ENCODE assay signal across 8 mouse cellular contexts in genomic region chr3:28265183-28265582, GRCm38 (mm10). TPM values are rescaled to one million over a fixed set of nuclear protein-coding genes. Genes with fewer than 3 reads are reported as not detected.
DNase-seq lines count a peak whose midpoint lies in the region; ATAC-seq and TF ChIP-seq lines count a peak whose summit lies in the region.

No protein-coding gene starts in this region.

- no peak for TF ChIP-seq POLR2A in kidney, adult 2 months (IDR thresholded peaks at IDR 0.05; ENCODE audit: low read depth, low read length)

- no peak for ATAC-seq in kidney, embryonic 14.5 days (ENCODE audit: low FRiP score, low TSS enrichment)
- peak; percentile 29; the same call in 1 of the 2 replicates for ATAC-seq in hindbrain, embryonic 13.5 days (ENCODE audit: low FRiP score)

- H3K9ac ChIP-seq in kidney, embryonic 14.5 days (ENCODE audit: low read depth, low read length) = no peak overlapping the region
- H3K9ac ChIP-seq in hindbrain, embryonic 13.5 days = peak overlapping the region; percentile 98

- WGBS in kidney, embryonic 14.5 days = 43% methylated on average over 4 of the region's 4 CpGs
- 55% methylated on average over 4 of the region's 4 CpGs for WGBS in kidney, adult 2 months
- WGBS in hindbrain, embryonic 13.5 days = 20% methylated on average over 4 of the region's 4 CpGs

- no peak overlapping the region for H3K4me3 ChIP-seq in kidney, embryonic 14.5 days (ENCODE audit: low read length)
- H3K4me3 ChIP-seq in kidney, adult 2 months (ENCODE audit: insufficient read depth, low read depth, low read length) = no peak overlapping the region
- peak overlapping the region; percentile 82 for H3K4me3 ChIP-seq in hindbrain, embryonic 13.5 days

- no peaks in the 10 kb centered on the region for H3K36me3 ChIP-seq in kidney, embryonic 14.5 days (ENCODE audit: control insufficient read depth, insufficient read depth, low read length)
- no peaks in the 10 kb centered on the region for H3K36me3 ChIP-seq in kidney, adult 2 months (ENCODE audit: control insufficient read depth, insufficient read depth, low read length)
- H3K36me3 ChIP-seq in hindbrain, embryonic 13.5 days = no peaks in the 10 kb centered on the region

- H3K27me3 ChIP-seq in kidney, embryonic 14.5 days (ENCODE audit: control insufficient read depth, insufficient read depth, low read length) = no peaks in the 10 kb centered on the region
- H3K27me3 ChIP-seq in kidney, adult 2 months (replicated peaks; ENCODE audit: control insufficient read depth, insufficient read depth, low read length) = no peaks in the 10 kb centered on the region
- H3K27me3 ChIP-seq in hindbrain, embryonic 13.5 days = no peaks in the 10 kb centered on the region

- no peak for TF ChIP-seq CTCF in kidney, adult 2 months (conservative IDR thresholded peaks at IDR 0.05; ENCODE audit: insufficient read depth, insufficient read length, low read depth, low read length)

- H3K4me1 ChIP-seq in kidney, embryonic 14.5 days (ENCODE audit: control insufficient read depth, insufficient read depth, low read length) = peaks cover 6% of the 10 kb centered on the region; the same call in 1 of the 2 replicates
- H3K4me1 ChIP-seq in kidney, adult 2 months (ENCODE audit: control insufficient read depth, insufficient read depth, low read length) = no peaks in the 10 kb centered on the region
- peaks cover 56% of the 10 kb centered on the region for H3K4me1 ChIP-seq in hindbrain, embryonic 13.5 days (replicated peaks)

- no peak overlapping the region for H3K27ac ChIP-seq in kidney, embryonic 14.5 days (ENCODE audit: low read depth, low read length)
- H3K27ac ChIP-seq in kidney, adult 2 months (ENCODE audit: insufficient read depth, low read depth, low read length) = no peak overlapping the region
- peak overlapping the region; percentile 97 for H3K27ac ChIP-seq in hindbrain, embryonic 13.5 days

- no peaks in the 10 kb centered on the region for H3K9me3 ChIP-seq in kidney, embryonic 14.5 days (ENCODE audit: control insufficient read depth, low read length)
- H3K9me3 ChIP-seq in hindbrain, embryonic 13.5 days = no peaks in the 10 kb centered on the region

- DNase-seq in kidney, adult 2 months = no peak
- DNase-seq in cerebellum, adult 9-11 months = peak; percentile 65
- DNase-seq in lung, adult 18-20 months = peak; percentile 16 to 44
- peak; percentile 61 for DNase-seq in retina, embryonic 14.5 days (ENCODE audit: low spot score)
- DNase-seq in urinary bladder, adult 2 months (ENCODE audit: low spot score) = no peak
- DNase-seq in spleen, postnatal 4 days (ENCODE audit: low spot score in 2 of 2) = no peak

- H3K4me2 ChIP-seq in kidney, embryonic 14.5 days (replicated peaks; ENCODE audit: low read depth, low read length) = peak overlapping the region; percentile 97; the same call in 1 of the 2 replicates
- peak overlapping the region; percentile 80 for H3K4me2 ChIP-seq in hindbrain, embryonic 13.5 days

RNA-seq across cellular contexts. Expression of gene Tnik, which starts 2.2 kb away (rescaled TPM):
- polyA plus RNA-seq in kidney, embryonic 14.5 days (2014; fragmentation: Nextera tagmentation; extraction: Ambion mirVana) = 3.2 and 3.9 TPM in 2 replicates
- polyA plus RNA-seq in kidney, adult 2 months (2012; rRNA removed) = 0.45 and 0.83 TPM in 2 replicates
- 70.7 and 73.6 TPM in 2 replicates for polyA plus RNA-seq in hindbrain, embryonic 13.5 days (2015; fragmentation: Nextera tagmentation; extraction: Ambion mirVana)
- 12.5 and 22.6 TPM in 2 replicates for polyA plus RNA-seq in urinary bladder, adult 2 months (2012; rRNA removed)

Comparison
In these comparisons a context has a peak if more than half of its experiments do, and no peak if none do; other contexts are left out.
1. DNase-seq: peak in cerebellum, adult 9-11 months (single experiment), lung, adult 18-20 months (2 of 2) and retina, embryonic 14.5 days (single experiment); none in kidney, adult 2 months (single experiment), urinary bladder, adult 2 months (single experiment) and spleen, postnatal 4 days (0 of 2).